Mouse (Mus musculus): ENCODE results near the gene Slc25a26.

GRCm38 (mm10) chr6:94635343-94635742 is 135.2 kb downstream of the Slc25a26 start:
- TF ChIP-seq CTCF (IDR thresholded peaks at IDR 0.05; ENCODE audit: low read depth, low read length) (no peak), POLR2A (IDR thresholded peaks at IDR 0.05; ENCODE audit: borderline replicate concordance, low read depth, low read length) (no peak)
